Mouse (Mus musculus): Measurements from ENCODE around the gene Zfp62. TPM values are rescaled to one million over a fixed set of nuclear protein-coding genes. Genes with fewer than 3 reads are reported as not detected.

The Zfp62 gene
- total RNA-seq, 2 experiments from 2014 or later: 20.3 to 22.8 TPM

- no peak for DNase-seq
These were observed 2.0 kb downstream of the Zfp62 start for GRCm38 (mm10) chr11:49205080-49205590.

- no peak for DNase-seq
These were observed 4.4 kb downstream of the Zfp62 start for GRCm38 (mm10) chr11:49207495-49207894.

GRCm38 (mm10) chr11:49212577-49212976, 9.5 kb downstream of the Zfp62 start:
- no peak for DNase-seq

GRCm38 (mm10) chr11:49213505-49213904, 10.4 kb downstream of the Zfp62 start:
- DNase-seq: no peak

GRCm38 (mm10) chr11:49219271-49219670, 16.2 kb downstream of the Zfp62 start:
- DNase-seq: no peak

GRCm38 (mm10) chr11:49224455-49224854, 21.4 kb downstream of the Zfp62 start:
- DNase-seq: no peak

GRCm38 (mm10) chr11:49232781-49233180, 29.7 kb downstream of the Zfp62 start:
- DNase-seq: no peak

- no peak for DNase-seq
These were observed 32.5 kb downstream of the Zfp62 start for GRCm38 (mm10) chr11:49235459-49236207.

GRCm38 (mm10) chr11:49236891-49237290, 33.8 kb downstream of the Zfp62 start:
- no peak for DNase-seq

GRCm38 (mm10) chr11:49237532-49237931, 34.4 kb downstream of the Zfp62 start:
- no peak for DNase-seq

- no peak for DNase-seq
These were observed 37.2 kb downstream of the Zfp62 start for GRCm38 (mm10) chr11:49240310-49240709.

- DNase-seq: no peak
These were observed 37.8 kb downstream of the Zfp62 start for GRCm38 (mm10) chr11:49240874-49241273.

GRCm38 (mm10) chr11:49241471-49241870, 38.4 kb downstream of the Zfp62 start:
- DNase-seq: no peak

GRCm38 (mm10) chr11:49242944-49243626, 40.0 kb downstream of the Zfp62 start:
- no peak for DNase-seq

GRCm38 (mm10) chr11:49243727-49244594, 40.9 kb downstream of the Zfp62 start, which contains the start of gene Mgat1:
Gene Mgat1 (plus strand): TSS chr11:49244191.
- peak; percentile 97 for DNase-seq

GRCm38 (mm10) chr11:49244595-49244930, 41.5 kb downstream of the Zfp62 start:
- DNase-seq: no peak

- DNase-seq: peak; percentile 42
These were observed 42.1 kb downstream of the Zfp62 start for GRCm38 (mm10) chr11:49245176-49245575.

- no peak for DNase-seq
These were observed 42.7 kb downstream of the Zfp62 start for GRCm38 (mm10) chr11:49245634-49246415.

- DNase-seq: no peak
These were observed 43.4 kb downstream of the Zfp62 start for GRCm38 (mm10) chr11:49246523-49246922.

GRCm38 (mm10) chr11:49247255-49247654, 44.2 kb downstream of the Zfp62 start:
- DNase-seq: no peak

GRCm38 (mm10) chr11:49248226-49248973, 45.3 kb downstream of the Zfp62 start:
- peak; percentile 32 for DNase-seq
